Mouse (Mus musculus) liver, adult (tissue): ENCODE results near the gene Atpaf1.

ENCODE experiments used
- GATA4 ChIP-seq: IDR thresholded peaks from 2 replicates; pipeline ENCODE4 v1.6.1; 2014; ENCODE audit warnings: mild to moderate bottlenecking, low read length; ENCODE audit not compliant: insufficient replicate concordance

The Atpaf1 gene

DNA sequence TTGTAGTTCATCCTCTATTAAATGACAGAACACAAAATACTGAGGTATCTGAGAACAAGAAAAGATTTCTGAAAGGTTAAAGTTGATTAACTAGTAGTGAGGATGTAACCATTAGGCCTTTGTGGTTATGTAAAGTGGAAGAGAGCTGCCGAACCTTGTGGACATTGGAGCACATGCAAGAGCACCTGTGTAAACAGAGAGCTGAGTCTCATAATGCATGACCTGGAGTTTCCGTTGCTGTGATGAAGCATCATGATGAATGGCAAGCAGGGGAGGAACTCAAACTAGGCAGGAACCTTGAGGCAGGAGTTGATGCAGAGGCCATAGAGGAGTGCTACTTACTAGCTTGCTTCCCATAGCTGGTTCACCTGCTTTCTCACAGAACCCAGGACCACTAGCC, 66.0 kb downstream of the Atpaf1 start:
- no peak for TF ChIP-seq GATA4

DNA sequence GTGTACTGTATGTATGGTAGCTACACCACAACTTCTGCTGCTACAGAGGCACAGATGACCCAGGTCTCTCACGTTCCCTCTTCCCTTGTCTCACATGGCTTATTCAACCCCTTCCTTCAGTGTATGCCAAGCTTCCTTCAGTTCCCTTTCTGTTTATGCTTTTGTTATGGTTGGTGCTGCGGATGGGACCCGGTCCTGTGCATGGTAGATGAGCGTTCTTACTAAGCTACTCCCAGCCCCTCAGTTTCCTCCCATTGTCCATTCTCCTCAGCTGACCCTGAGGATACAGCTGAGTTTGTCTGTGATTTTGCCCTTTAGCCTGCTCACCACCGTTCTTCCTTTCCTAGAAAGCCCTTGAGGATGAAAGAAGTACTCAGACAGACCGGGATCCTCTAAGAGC, 67.0 kb downstream of the Atpaf1 start:
- TF ChIP-seq GATA4: no peak

DNA sequence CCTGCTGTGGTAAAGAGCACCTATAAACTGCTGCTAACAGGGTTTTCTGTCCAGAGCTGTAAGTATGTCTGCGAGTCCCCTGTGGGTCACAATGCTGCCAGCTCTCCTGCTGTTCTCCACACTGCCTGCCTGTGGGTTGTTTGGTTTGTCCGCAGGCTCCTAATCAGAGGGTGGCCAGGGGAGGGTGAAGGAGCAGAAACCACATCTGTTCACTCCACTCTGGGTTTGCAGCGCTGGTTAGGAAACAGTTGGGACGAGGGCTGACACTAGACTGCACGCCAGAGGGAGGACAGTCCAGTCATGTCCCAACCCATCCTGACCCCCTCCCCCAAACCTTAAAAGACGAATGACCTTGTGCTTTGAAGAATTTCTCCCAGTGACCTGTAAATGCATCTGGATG, 70.5 kb downstream of the Atpaf1 start:
- TF ChIP-seq GATA4: no peak

DNA sequence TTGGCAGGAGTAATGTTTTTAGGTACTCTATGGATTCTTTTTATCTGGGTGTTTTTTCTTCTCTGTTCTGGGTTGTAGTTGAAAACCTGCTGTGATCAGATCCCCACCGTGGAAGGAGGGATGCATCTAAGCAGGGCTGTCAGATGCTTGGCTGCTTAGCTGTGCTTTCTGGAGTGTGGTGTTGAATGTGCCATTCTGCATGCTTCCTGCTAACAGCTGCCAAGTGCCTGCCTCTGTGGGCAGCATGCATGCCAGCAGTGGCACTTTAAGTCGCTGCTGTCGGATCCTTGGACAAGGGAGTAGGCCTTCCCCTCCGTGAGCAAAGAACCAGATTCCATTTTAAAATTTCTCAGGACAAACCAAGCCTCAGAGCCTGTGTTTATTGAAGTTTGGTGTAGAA, 71.0 kb downstream of the Atpaf1 start:
- no peak for TF ChIP-seq GATA4

DNA sequence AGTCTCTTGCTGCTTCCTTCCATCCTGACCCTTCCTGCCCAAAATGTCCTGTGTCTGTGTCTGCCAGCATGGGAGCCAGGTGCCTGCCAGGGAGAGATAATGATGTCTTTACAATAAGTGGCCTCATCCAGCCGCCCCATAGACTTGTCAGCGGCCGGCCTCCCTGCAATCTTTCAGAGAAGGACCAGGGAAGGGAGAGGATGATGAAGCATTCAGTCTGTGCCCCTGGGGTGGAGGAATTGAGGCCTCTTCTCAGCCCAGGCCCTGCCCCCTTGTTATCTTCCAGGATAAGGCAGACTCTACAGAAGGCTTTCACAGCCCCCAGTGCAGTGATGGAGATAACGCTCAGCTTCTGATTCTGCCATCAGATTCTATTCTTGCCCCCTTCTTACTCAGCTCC, 71.7 kb downstream of the Atpaf1 start:
- TF ChIP-seq GATA4: no peak

DNA sequence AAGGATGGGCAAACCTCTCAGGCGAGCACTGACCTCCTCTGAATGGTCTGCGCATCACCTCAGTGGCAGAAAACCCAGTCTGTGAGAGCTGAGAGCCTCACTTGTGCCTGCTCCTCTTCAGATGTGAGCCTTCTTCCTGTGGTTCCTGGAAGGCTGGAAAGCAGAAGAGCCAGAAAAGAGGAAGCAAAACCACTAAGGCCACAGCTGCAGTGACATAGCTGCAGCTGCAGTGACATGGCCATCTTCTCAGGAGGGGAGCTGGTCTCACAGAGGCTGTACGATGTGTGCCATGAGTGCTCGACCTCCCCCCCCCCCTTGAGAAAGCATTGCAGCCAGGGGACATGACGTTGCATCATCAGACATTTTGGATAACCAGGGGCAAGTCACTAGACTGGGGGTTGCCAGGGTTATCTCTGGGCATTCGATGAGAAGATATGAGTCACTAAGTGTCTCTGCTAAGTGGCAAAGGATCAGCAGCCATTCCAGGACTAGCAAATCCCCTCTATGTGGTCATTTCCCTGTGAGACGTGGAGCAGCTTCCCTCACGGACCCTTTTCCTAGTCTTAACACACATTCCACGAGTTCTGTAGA, 72.8 kb downstream of the Atpaf1 start:
- no peak for TF ChIP-seq GATA4

DNA sequence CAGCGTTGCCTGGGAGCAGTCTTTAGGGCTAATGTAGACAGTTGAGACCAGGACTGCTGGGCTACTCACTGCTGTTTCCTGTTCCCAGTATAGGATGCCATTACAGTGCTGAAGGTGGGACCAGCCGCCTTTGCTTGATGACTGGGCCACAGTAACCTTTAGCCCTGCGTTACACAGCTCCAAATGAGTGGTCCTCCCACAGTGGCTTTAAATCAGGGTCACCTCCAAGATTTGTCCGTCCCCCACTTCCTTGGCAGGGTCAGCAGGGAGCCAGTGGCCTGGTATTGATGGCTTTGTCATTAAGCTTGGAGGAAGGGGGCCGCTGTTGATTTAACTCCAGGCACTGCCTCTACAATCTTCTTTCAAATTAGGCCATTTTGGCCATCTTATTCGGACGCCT, 78.7 kb downstream of the Atpaf1 start:
- no peak for TF ChIP-seq GATA4

DNA sequence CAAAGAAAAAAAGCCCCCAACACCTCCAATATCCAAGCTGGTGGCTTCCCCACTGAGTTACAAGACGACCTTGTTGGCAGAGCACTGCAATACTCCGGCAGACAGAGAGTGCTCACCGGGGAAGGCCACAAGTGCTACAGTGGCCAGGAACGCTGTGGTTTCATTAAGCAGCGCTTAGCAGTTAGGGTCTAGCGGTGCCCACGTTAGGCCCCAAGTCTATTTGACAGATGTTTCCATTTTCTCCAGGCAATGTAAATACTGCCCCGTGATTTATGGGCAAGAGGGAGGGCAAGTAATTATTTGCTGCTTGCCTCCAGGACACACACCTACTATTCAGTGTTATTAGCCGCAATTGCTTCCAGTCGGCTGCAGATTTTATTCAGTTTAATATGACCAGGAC, 79.3 kb downstream of the Atpaf1 start:
- TF ChIP-seq GATA4: no peak
